Mouse (Mus musculus) forebrain, embryonic 10.5 days (tissue): ENCODE results near the gene Glrx. TPM values are rescaled to one million over a fixed set of nuclear protein-coding genes. Genes with fewer than 3 reads are reported as not detected.
"Not testable (repeated sequence)": the region's sequence is repeated elsewhere in the genome, so short reads cannot be mapped to it uniquely, and the experiment has no call there.

Source experiments
- DNase-seq: peaks from one replicate; pipeline ENCODE4 v3.0.0-alpha.2; 2017; ENCODE audit warnings: low spot score; ENCODE audit errors: extremely low spot score
- H3K27ac ChIP-seq: fragments of 300-500 bp; sonication (generic); 2 replicates; pipeline ENCODE4 v1.5.1; 2016; ENCODE audit warnings: mild to moderate bottlenecking
- H3K27me3 ChIP-seq: fragments of 300-500 bp; sonication (generic); 2 replicates; pipeline ENCODE4 v1.6.1; 2016; ENCODE audit warnings: mild to moderate bottlenecking; ENCODE audit not compliant: poor library complexity, severe bottlenecking
- H3K36me3 ChIP-seq: fragments of 300-500 bp; sonication (generic); replicated peaks from 2 replicates; pipeline ENCODE4 v1.6.1; 2016; ENCODE audit warnings: mild to moderate bottlenecking, moderate library complexity
- H3K4me1 ChIP-seq: fragments of 300-500 bp; sonication (generic); 2 replicates; pipeline ENCODE4 v1.6.1; 2016
- H3K4me3 ChIP-seq: fragments of 300-500 bp; sonication (generic); 2 replicates; pipeline ENCODE4 v1.5.1; 2016; ENCODE audit warnings: mild to moderate bottlenecking, moderate library complexity
- H3K9me3 ChIP-seq: fragments of 300-500 bp; sonication (generic); 2 replicates; pipeline ENCODE4 v1.6.1; 2016; ENCODE audit warnings: mild to moderate bottlenecking, moderate library complexity
- WGBS: fragments of 180-500 bp; shearing (Covaris S2); methylation state at CpG from one replicate; pipeline ENCODE4 v1.1.7; 2016; 5-methylcytosine and 5-hydroxymethylcytosine counted together
- polyA plus RNA-seq: library from polyadenylated mRNA; unstranded; fragments of >200 nt; fragmentation: Nextera tagmentation; extraction: Ambion mirVana; gene quantifications from 2 replicates; pipeline ENCODE4 v1.2.1, GENCODE M21; 2016

Gene Glrx
- polyA plus RNA-seq, 1 experiment from 2014 or later: 23.5 TPM

DNA sequence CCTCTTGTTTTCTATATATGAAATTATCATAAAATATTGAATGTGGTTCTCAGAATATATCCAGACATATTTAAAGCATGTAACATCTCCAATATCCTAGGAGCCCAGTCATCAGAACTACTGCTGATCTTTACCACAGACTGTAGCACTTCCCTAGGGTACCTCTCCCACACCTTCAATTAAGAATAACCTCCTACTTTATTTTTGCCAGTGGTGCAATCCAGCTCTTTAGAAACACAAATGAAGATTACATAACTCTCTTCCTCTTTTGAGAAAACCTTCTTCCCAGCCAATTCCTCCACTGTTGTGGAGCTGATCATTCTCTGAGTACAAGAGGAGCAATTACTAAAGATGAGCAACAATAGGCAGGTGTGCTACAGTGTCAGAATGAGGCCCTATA, 19.8 kb upstream of the Glrx start:
- H3K4me1 ChIP-seq: peaks cover 13% of the 10 kb centered on the region
- H3K27ac ChIP-seq: no peak overlapping the region
- H3K36me3 ChIP-seq: no peaks in the 10 kb centered on the region
- no peak overlapping the region for H3K4me3 ChIP-seq
- DNase-seq: no peak
- H3K9me3 ChIP-seq: no peaks in the 10 kb centered on the region
- no peaks in the 10 kb centered on the region for H3K27me3 ChIP-seq

DNA sequence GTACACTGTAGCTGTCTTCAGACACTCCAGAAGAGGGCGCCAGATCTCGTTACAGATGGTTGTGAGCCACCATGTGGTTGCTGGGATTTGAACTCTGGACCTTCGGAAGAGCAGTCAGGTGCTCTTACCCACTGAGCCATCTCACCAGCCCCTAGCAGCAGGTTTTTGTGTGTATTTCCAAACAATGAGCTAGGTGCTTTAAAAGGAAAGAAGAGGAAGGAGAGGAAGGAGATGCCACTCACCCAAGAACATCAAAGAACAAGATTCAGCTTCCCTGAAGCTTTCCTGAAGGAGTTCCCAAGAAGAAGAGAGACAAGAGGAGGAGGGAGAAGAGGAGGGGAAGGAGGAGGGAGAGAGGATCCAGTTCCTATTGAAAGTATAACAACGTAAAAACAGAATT, 17.3 kb upstream of the Glrx start:
- peaks cover 13% of the 10 kb centered on the region for H3K4me1 ChIP-seq
- not testable (repeated sequence) for H3K4me3 ChIP-seq, H3K27me3 ChIP-seq, H3K27ac ChIP-seq, H3K9me3 ChIP-seq, H3K36me3 ChIP-seq, DNase-seq
- WGBS: 85% methylated on average over 4 of the region's 4 CpGs

DNA sequence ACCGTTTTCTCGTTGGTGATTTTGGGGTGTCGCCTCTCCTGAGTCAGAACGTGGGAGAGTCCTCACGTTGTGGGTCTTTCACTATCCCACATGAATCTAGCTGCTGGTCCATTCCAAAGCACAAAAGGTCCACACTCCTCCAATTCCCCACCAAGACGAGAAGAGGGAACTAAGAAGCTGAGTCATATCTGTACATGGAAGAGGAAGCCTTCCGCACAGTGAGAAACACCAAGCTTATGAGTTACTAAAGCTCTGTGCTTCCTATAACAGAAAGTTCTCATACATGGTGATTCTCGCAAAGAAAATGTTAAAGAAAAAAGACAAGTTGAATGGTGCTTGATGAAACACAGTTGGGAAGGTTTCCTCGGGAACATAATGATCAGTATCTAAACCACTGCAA, 16.5 kb upstream of the Glrx start:
- H3K9me3 ChIP-seq: no peaks in the 10 kb centered on the region
- H3K36me3 ChIP-seq: no peaks in the 10 kb centered on the region
- H3K27me3 ChIP-seq: no peaks in the 10 kb centered on the region
- peaks cover 9% of the 10 kb centered on the region for H3K4me1 ChIP-seq
- H3K27ac ChIP-seq: no peak overlapping the region
- DNase-seq: no peak
- 90% methylated on average over 9 of the region's 9 CpGs for WGBS
- H3K4me3 ChIP-seq: no peak overlapping the region

DNA sequence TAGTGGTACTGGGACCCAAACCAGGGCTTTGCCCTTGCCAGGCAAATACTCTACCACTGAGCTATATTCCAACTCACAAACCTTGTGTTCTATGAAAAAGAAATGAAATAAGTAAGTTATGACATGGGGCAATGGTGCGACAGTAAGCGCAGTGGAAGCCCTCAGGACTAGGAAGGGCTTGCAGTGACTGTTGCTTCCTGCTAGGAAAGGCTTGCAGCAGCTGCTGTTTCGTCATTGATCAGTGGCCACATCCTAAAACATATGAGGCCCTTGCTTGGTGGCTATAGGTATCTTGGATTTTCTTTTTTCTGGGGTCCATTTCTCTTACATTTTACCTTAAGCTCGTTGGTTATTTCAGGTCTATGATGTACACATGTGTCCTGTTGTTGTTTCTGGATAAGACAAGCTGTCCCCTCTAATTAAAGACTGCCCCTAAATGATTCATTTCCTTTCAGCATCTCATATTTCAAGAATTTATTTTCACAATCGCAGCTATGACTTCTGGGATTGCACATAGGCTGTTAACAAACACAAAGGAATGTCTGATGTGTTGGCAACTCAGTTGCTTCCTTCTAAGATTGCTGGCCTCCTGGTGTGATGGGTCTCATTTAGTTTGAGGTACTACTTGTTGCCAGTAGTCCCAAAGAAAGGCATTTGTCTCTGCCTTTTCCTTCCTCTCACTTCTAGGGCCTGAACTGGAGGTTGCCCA, 14.9 kb upstream of the Glrx start:
- 85% methylated on average over 5 of the region's 5 CpGs for WGBS
- Histone ChIP-seq H3K36me3 (no peaks in the 10 kb centered on the region), H3K9me3 (no peaks in the 10 kb centered on the region), H3K27me3 (no peaks in the 10 kb centered on the region), H3K4me1 (no peaks in the 10 kb centered on the region), H3K27ac (no peak overlapping the region), H3K4me3 (no peak overlapping the region)
- no peak for DNase-seq

DNA sequence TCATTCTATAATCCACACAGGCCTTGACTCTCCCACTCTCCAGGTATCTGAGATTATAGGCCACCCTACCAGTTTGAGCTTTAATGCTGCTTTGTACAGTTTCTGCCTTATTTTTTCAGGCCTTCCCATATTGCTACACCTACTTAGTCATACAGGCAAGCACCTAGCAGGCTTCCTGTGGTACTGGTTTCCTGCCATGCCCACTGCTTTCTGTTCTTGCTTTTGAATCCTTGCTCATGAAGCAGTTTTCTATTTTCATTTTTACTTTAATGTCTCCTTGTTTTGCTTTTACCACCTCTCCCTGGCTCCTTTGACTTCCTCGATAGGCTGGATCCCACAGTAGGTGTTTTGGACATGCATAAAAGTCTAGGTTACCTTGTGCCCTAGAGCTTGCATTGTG, 14.3 kb upstream of the Glrx start:
- no peak for DNase-seq
- H3K27me3 ChIP-seq: no peaks in the 10 kb centered on the region
- 95% methylated on average over 1 of the region's 1 CpGs for WGBS

DNA sequence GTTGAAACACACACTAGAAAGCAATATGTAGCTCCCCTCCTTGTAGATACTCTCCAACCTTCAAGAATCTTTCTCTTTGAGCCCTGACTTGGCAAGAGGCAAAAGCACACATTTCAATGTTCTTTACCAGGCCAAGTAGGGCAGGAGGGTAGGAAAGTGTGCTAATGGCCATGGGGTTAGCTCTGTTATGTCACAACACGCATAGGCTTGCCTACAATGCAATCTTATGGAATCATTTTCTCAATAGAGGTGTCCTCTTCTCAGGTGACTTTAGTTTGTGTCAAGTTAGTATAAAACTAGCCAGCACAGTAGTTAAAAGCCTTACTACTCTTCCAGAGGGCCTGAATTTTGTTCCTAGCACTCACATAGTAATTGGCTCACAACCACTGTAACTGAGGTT, 9.0 kb upstream of the Glrx start:
- H3K9me3 ChIP-seq: no peaks in the 10 kb centered on the region
- H3K36me3 ChIP-seq: no peaks in the 10 kb centered on the region

More for the DNA sequence above, 14.3 kb upstream of the Glrx start:
- Histone ChIP-seq H3K9me3 (no peaks in the 10 kb centered on the region), H3K27ac (no peak overlapping the region), H3K4me3 (no peak overlapping the region), H3K36me3 (no peaks in the 10 kb centered on the region), H3K4me1 (no peaks in the 10 kb centered on the region)

DNA sequence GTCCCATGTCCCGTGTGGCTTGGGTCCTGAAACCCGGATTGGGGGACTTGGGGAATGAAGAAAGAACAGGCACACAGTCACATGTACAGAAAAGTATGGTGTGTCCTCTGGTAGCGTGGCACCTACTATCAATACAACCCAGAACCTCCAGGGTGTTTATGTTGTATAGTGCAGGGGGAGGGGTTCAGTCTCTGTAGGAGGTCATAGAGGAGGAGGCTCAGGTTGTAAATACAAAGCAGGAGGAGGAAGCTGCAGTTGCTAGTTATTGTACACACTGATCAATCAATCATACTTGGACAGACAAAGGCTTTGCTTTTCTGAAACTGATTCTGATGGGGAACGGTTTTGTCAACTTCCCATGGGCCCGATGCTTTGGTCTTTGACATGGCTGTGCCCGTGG, 8.0 kb upstream of the Glrx start:
- Histone ChIP-seq H3K27me3 (no peaks in the 10 kb centered on the region), H3K4me3 (no peak overlapping the region), H3K9me3 (no peaks in the 10 kb centered on the region), H3K4me1 (no peaks in the 10 kb centered on the region), H3K36me3 (no peaks in the 10 kb centered on the region), H3K27ac (no peak overlapping the region)
- no peak for DNase-seq
- WGBS: 86% methylated on average over 6 of the region's 6 CpGs

More for the DNA sequence above, 9.0 kb upstream of the Glrx start:
- DNase-seq: no peak
- Histone ChIP-seq H3K27ac (no peak overlapping the region), H3K27me3 (no peaks in the 10 kb centered on the region), H3K4me1 (no peaks in the 10 kb centered on the region), H3K4me3 (no peak overlapping the region)
- 95% methylated on average over 1 of the region's 1 CpGs for WGBS

DNA sequence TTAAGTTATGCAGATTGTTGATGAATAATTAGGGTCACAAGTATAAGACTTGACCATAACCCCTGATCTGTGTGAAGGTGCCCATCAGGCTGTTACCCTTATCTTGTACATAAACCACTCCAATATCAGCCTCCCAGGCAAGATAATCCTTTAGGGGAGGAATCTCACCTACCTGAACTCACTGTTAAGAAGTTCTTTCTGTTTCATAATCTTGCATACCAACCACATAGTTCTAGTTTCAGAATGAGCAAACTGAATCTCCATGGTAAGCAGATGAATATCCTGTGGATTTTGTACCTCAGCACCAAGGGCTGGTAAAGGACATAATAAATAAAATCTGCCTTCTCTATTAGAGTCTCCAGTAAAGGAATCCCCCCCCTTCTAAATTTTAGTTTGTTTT, 7.0 kb upstream of the Glrx start:
- H3K27ac ChIP-seq: no peak overlapping the region
- H3K36me3 ChIP-seq: no peaks in the 10 kb centered on the region
- H3K9me3 ChIP-seq: no peaks in the 10 kb centered on the region
- no peaks in the 10 kb centered on the region for H3K27me3 ChIP-seq
- H3K4me1 ChIP-seq: no peaks in the 10 kb centered on the region
- DNase-seq: no peak
- no peak overlapping the region for H3K4me3 ChIP-seq

DNA sequence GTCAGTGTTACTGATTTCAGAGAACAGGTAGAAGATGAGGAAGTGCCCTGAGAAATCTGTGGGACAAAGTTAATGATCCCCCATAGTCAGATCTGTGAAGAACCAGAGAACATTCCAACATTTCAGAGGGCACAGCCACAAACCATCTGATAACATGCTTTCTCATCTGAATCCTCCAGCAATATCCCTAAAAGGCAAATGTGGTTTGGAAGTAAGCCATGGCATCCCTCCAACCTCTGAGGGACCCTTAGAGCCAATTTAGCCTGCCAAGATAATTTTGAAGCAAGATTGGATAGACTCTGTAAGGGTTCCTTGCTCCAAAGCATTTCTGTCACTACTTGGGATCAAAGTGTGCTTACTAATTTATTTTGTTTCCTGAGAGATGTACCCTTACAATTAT, 6.2 kb upstream of the Glrx start:
- H3K4me3 ChIP-seq: no peak overlapping the region
- H3K4me1 ChIP-seq: no peaks in the 10 kb centered on the region
- no peaks in the 10 kb centered on the region for H3K9me3 ChIP-seq
- no peak for DNase-seq
- H3K27me3 ChIP-seq: no peaks in the 10 kb centered on the region
- no peaks in the 10 kb centered on the region for H3K36me3 ChIP-seq
- H3K27ac ChIP-seq: no peak overlapping the region

DNA sequence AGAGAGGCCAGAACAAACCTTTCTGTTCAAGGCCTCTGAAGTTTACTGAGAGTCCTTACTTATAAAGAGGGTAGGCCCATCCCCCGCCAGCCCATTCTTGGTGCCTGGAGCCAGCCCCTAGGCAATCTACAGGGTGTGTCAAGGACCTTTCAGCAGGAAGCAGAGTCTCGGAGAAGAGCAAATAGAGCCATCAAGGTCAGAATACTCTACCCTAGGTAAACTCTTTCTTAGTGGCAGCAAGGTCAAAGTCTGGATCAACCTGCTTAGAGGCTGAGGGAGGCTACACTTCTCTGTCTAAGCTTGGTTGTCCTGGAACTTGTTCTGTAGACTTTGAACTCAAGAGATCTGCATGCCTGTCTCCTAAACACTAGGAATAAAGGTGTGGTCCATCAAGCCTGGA, 4.2 kb upstream of the Glrx start:
- WGBS: 76% methylated on average over 2 of the region's 2 CpGs
- Histone ChIP-seq H3K27ac (no peak overlapping the region), H3K9me3 (no peaks in the 10 kb centered on the region), H3K4me3 (no peak overlapping the region), H3K4me1 (peaks cover 17% of the 10 kb centered on the region), H3K36me3 (no peaks in the 10 kb centered on the region), H3K27me3 (no peaks in the 10 kb centered on the region)
- no peak for DNase-seq

DNA sequence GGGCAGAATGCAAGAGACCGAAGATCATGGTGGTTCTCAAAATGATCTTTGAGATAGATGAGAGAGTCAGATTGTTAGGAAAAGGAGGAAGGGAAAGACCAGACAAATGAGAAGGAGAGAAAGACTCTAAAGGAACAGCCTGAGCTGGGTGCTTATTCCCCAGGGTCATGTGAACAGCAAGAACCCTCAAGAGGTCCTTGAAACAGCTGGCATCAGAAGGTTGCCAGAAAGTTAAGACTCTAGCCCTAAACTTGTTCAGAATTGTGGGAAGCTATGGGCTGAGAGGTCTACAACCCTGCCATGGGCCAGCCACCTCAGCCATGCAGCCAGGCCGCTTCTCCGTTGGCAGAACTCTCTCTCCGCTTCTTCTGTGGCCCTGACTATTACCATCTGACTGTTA, 1.2 kb upstream of the Glrx start:
- no peaks in the 10 kb centered on the region for H3K36me3 ChIP-seq
- H3K4me3 ChIP-seq: no peak overlapping the region
- no peak for DNase-seq
- H3K27me3 ChIP-seq: no peaks in the 10 kb centered on the region
- peaks cover 42% of the 10 kb centered on the region for H3K4me1 ChIP-seq
- H3K9me3 ChIP-seq: no peaks in the 10 kb centered on the region
- H3K27ac ChIP-seq: no peak overlapping the region
- 94% methylated on average over 4 of the region's 4 CpGs for WGBS

DNA sequence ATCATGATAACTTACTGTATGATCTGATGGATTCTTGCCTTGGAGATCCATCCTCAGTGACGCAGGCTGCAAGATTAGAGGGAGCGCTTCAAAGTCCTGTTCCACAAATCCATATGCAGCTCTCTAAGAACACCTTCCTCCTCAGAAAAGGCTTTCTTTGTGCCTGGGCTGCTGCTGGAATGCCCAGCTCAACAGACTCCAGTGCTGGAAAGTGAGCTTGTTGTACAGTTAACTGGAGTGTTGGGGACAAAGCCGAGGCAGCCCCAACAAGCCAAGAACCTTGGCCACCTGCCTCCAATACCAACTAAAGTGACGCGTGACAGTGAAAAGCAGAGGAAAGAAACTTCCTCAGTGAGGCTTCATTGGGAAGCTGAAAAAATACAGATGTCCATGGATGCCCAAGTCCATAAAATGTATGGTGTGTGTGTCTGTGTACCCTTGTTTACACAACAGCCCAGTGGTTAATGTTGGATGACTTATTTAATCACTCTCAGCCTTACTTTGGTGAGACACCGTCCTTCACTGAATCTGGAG, 1.2 kb downstream of the Glrx start:
- no peaks in the 10 kb centered on the region for H3K9me3 ChIP-seq
- no peak for DNase-seq
- H3K4me1 ChIP-seq: peaks cover 42% of the 10 kb centered on the region
- no peaks in the 10 kb centered on the region for H3K27me3 ChIP-seq
- peak overlapping the region; percentile 49 for H3K4me3 ChIP-seq
- WGBS: 62% methylated on average over 6 of the region's 6 CpGs
- no peaks in the 10 kb centered on the region for H3K36me3 ChIP-seq
- H3K27ac ChIP-seq: peak overlapping the region; percentile 70; the same call in 1 of the 2 replicates

DNA sequence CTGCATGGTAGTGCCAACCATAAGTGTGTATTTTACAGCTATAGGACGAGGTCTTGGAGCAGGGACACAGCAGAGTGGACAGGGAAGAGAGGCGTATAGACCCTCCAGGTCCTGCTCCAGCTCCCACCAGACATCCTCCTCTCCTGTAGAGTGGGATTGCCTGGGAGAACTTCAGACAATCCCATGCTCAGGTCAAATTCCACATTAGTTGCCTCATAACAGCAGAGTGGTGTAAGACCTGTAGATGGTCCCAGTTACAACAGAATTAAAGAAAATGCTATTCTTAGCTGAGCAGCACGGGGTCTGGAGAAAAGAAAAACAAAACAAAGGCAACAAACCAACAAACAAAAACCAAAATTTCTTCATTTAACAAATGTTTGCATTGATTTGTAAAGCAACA, 2.3 kb downstream of the Glrx start:
- H3K9me3 ChIP-seq: no peaks in the 10 kb centered on the region
- WGBS: 77% methylated on average over 3 of the region's 3 CpGs
- H3K27me3 ChIP-seq: no peaks in the 10 kb centered on the region
- peaks cover 42% of the 10 kb centered on the region for H3K4me1 ChIP-seq
- H3K4me3 ChIP-seq: no peak overlapping the region
- H3K27ac ChIP-seq: no peak overlapping the region
- no peak for DNase-seq
- no peaks in the 10 kb centered on the region for H3K36me3 ChIP-seq

DNA sequence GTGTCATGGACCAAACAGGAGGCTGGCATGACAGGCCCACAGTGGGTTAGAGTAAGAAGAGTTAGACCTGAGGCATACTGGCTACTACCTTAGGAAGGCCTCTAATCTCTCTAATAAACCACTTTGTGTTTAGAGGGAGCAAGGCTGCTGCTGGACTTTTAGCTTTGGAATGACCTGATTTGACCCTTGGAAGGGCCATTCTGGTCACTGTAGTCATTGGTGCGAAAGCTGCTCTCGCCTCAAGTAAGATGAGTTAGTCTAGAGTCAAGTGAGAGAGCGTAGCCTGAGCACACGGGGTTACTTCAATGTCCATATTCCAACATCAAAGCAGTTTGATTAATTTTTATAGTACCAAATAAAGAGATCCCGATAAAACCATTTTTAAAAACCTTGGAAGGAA, 3.7 kb downstream of the Glrx start:
- DNase-seq: no peak
- Histone ChIP-seq H3K27me3 (no peaks in the 10 kb centered on the region), H3K4me1 (peaks cover 42% of the 10 kb centered on the region), H3K4me3 (no peak overlapping the region), H3K9me3 (no peaks in the 10 kb centered on the region), H3K36me3 (no peaks in the 10 kb centered on the region), H3K27ac (no peak overlapping the region)
- 89% methylated on average over 5 of the region's 5 CpGs for WGBS
